Mouse (Mus musculus) yolk sac, embryonic 10.5 days (tissue): Measurements from ENCODE around the gene Mink1.
"Not testable (repeated sequence)": the region's sequence is repeated elsewhere in the genome, so short reads cannot be mapped to it uniquely, and the experiment has no call there.

ENCODE experiments used
- DNase-seq: peaks from one replicate; pipeline ENCODE4 v3.0.0-alpha.2; 2017; ENCODE audit warnings: low spot score

The Mink1 gene

DNA sequence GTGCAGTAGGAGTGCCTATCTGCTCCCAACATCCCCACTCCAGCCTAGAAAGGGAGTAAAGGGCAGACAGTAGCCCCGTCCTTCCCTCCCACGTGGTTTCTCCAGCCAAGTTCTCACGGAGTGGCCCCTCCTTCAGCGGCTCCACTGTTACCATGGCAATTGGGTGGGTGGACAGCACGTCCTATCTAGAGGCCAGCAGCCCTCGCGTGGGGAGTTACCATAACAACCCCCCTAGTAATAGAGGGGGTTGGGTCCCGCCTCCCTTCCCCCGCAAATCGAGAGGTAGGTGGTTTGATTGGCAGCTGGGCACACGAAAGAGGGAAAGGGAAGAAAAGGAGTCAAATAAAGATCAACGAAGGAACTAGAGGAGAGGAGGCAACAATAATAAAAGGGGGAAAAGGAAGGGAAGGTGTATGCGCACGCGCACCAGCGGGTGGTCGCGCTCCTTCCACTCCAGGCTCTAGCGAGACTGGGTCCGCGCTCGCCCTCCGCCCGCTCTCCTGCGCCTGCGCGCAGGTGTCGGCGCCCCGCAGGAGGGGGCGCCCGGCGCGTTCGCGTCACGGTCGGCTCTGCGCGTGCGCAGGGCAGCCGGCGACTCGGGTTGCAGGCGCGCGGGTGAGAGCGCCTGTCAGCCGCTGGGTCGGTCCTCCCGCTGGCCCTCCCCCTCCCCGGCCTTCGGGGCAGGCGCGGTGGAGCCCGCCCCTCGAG is at the start of gene Mink1:
Mink1 (plus strand) TSS at position 595 of the 708 bp plus-strand sequence.
- peak; percentile 89 for DNase-seq

DNA sequence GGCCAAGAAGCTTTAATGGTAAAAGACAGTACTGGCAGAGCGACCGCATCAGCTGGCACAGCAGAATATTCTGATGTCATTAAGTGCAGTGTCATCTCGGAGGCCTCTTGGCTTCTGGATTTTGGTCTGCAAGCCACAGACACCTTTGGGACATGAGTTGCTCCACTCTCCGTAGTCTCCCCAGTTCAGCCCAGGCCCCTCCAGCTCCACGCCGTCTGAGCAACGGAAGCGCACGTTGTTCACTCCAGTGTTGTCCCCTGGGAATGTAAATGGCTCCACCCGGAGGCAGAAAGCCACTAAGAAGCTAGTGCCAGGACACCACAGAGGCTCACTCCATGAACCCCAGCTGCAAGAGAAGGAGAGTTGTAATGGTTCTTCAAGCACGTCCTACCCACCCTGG is 49.2 kb upstream of the Mink1 start:
- DNase-seq, result no peak

DNA sequence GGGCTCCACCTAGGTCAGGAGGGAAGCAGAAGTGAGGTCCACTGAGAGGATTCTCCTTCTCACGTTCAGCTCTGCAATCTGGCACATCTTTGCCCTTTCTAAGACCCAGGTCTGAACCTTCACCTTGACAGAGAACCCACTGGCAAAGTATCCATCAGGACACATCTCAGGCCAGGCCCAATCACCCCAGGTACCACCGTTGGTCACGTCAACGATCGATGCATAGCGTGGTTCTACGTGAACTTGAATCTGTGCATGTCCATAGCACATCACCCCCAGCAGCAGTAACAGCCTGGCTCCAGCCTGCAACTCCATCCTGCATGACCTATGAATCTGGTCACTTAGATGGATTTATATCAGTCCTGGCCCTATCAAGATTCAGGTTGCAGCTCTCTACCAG is 48.4 kb upstream of the Mink1 start, which contains the start of gene Vmo1:
Vmo1 (minus strand) TSS at position 329 of the 400 bp plus-strand sequence.
- DNase-seq, result no peak

DNA sequence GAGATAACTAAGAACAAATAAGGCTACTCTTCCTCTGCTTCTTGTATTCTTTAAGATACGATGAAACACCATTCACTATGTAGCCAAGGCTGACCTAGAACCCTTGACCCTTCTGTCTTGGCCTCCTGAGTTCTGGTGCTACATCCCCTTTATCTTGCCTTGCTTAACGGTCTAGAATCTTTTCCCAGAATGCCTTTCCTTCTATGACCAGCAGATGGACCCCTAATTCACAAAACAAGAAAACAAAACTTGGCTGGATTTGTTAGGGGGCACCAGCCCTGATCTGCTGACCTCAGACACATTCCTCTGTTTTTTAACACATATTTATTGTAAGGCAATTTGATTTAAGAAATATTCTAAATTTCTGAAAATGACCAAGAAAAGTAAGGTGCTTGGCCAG is 46.3 kb upstream of the Mink1 start:
- peak; percentile 63 for DNase-seq

DNA sequence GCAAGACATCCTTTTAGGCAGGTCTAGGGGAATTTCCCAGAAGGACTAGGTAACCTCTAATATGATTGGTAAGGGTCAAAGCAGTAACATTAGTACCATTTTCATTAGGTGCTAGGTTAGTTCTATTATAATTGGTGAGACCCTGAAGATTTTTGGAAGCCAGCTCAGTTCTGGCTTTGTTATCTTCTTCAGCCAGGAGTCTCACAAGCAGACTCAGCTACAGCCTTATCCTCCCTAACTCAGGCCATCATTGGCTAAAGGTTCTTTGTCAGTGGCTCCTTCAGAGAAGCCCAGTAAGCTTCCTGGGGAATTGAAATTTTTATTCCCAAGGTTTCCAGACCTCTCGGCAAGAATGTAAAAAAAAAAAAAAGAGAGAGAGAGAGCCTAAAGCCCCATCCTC is 44.2 kb upstream of the Mink1 start:
- no peak for DNase-seq

DNA sequence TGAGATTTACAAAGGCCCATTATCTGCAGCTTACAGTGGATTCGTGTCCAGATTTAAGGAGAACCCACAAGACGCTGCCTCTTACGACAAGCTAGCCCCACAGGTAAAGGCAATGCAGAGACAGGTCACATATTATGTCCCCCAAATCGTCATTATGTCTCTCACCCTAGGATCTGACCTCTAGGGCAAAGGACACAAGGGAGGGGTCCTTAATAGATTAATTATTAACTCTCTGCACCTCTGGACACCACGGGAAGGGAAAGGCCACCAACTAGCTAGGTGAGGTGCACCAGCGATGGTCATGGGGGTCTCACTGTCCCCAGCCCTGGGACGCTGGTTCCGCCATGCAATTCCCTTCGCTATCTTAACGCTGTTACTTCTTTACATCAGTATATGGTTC is 43.8 kb upstream of the Mink1 start, which contains the start of gene Gltpd2:
Gltpd2 (plus strand) TSS at position 274 of the 400 bp plus-strand sequence.
- DNase-seq, result peak; percentile 81

DNA sequence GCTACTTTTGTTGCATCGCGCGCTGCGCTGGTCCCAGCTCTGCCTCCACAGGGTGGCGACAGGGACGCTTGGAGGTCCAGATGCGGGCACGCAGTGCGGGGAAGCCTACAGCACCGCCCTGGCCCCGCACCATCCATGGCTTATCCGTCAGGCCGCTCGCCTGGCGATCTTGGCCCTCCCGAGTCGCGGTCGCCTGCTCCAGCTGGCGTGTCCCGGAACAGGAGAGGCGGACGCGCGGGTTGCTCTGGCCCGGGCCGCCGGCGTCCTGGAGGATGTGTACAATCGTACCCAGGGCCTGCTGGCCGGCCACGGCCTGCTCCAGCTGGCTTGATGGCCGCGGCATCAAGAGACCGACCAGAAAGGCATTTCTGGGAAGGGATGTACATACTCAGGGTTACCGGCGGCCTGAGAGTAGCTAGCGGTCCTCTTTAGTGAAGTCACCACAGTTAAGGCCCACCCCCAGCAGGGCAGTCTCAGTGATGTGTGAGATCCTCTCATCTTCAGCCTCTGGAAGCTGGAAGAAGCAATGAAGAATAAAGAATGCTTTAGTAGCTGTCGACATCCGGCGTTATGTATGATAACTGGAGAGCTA is 42.4 kb upstream of the Mink1 start:
- peak; percentile 64 for DNase-seq

DNA sequence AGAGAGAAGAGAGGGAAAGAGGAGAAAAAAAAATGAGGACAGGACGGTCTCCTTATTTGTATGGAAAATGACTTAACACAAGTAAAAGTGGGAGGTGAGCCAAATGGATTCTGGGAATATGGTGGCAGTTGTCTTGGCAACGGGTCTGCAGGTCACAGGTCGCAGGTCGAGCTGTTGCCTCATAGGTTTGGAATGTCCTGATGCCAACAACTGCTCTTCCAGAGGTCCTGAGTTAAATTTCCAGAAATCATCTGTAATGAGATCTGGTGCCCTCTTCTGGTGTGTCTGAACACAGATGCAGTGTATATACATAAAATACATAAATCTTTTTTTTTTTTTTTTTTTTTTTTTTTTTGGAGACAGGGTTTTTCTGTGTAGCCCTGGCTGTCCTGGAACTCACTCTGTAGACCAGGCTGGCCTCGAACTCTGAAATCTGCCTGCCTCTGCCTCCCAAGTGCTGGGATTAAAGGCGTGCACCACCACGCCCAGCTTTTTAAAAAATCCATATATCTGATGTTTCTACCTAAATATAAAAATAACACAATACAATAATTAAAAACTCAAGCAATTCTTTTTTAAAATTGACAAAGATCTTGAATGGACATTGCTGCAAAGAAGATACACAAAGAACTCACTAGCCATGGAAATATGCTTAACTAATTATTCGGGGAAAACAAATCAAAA is 39.2 kb upstream of the Mink1 start:
- DNase-seq, result peak; percentile 76

DNA sequence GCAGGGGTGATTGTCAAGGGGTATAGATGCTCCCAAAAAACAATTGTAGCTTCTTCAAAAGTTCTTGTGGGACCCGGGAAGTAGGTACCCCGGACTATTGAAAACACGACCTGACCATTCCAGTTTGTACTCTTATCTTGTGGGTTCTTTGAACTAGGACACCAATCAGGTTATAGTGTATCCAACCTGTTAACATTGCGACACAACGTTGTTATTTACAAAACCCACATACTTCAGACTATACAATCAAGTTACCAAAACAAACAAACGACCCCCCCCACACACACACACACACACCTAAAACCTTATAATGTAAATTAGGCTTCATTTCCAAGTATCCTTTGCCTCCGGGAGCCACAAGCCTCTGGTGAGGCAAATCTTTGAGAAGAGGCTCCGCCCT is 37.9 kb upstream of the Mink1 start:
- DNase-seq, result no peak

DNA sequence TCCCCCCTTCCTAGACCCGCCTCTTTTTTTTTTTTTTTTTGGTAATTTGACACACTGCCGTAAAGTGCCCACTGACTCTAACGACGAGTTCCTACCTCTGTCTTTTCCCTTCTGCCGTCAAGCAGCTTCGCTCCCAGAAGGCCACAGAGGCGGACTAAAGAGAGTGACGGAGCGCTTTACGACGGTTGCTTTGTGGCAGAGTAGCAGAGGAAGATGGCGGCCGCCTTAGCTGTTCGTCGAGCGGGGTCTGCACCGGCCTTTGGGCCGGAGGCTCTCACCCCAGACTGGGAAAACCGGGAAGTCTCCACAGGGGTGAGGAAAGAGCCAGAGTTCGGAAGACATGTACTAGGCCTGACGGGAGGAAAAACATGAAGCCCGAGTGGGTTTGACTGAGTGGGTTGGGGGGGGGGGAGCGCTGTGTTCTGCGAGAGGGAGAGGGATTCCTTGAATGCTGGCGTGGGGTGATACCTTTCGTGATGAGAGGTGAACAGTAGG is 37.5 kb upstream of the Mink1 start, which contains the start of gene Psmb6:
Psmb6 (plus strand) TSS at position 184 of the 495 bp plus-strand sequence.
- DNase-seq, result peak; percentile 95

DNA sequence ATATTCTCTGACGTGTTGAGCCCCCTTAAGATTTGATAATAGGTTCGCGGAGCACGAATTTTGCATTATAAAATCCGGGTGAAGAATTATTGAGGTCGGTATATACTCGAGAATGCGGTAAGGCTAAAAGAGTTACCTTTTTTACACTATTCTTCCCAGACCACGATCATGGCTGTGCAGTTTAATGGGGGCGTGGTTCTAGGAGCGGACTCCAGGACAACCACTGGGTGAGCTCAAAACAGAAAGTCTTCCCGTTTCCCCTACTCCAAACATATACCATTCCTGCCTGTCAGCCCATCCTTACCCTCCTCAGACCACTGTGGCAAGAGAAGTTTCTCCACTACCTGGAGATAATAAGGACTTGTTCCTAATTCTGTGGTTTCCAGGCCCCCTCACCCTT is 37.0 kb upstream of the Mink1 start:
- DNase-seq, result no peak

DNA sequence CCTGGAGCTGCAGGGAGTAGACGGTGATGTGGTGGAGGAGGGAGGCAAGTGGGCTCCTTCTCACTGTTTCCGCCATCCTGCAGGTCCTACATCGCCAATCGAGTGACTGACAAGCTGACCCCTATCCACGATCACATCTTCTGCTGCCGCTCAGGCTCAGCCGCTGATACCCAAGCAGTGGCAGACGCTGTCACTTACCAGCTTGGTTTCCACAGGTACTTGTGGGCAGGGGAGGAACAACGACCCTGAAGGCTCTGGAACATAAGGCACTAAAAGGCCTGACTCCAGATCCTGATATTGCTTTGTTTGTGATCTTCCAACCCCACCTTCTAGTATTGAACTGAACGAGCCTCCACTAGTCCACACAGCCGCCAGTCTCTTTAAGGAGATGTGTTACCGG is 36.5 kb upstream of the Mink1 start:
- DNase-seq, result no peak

DNA sequence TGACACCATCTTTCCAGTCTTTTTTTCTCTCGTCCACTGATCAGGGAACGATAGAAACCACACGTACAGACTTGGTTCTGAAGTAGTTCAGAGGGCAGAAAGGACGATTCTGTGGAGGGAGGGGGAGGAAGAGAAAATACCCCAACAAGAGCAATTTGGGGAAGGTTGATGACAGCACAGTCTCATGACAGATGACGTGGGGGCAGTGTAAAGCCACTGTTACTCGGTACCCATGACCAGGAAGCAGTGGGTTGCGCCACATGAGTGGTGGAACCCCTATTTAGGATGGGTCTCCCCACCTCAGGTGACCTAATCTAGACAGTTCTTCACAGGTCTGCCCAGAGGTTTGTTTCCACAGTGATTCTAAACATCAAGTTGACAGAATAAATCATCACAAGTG is 34.1 kb upstream of the Mink1 start:
- DNase-seq, result no peak

DNA sequence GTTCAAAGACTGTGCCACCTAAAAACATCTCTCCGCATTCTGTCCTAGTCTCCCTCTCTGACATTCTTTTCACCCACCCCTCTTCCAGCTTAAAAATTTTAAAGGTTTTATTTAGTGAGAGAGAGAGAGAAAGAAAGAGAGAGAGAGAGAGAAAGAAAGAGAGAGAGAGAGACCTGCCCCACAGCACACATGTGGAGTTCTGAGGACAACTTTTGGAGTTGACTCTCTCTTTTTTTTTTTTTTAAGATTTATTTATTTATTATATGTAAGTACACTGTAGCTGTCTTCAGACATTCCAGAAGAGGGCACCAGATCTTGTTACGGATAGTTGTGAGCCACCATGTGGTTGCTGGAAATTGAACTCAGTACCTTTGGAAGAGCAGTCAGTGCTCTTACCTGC is 31.6 kb upstream of the Mink1 start:
- not testable (repeated sequence) for DNase-seq

DNA sequence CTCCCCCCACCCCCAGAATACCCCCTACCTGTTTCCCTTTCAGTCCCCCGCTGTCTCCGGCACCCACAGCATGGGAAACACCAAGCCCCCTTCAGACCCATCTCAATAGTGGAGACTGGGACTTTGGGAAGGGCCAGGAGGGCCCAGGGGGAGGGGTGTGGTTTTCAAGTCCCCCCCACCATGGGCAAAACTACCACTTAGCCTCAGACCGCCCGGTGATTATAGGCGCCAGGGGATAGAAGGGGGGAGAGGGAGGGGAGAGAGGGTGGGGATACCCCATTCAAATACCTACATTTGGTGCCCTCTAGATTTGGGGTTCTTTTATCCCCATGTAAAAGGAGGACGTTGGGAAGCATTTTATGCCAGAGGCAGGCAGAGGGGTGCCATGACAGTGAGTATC is 29.8 kb upstream of the Mink1 start, which contains the start of gene Gm40193:
Gm40193 (minus strand) TSS at position 101 of the 400 bp plus-strand sequence.
- DNase-seq, result no peak

DNA sequence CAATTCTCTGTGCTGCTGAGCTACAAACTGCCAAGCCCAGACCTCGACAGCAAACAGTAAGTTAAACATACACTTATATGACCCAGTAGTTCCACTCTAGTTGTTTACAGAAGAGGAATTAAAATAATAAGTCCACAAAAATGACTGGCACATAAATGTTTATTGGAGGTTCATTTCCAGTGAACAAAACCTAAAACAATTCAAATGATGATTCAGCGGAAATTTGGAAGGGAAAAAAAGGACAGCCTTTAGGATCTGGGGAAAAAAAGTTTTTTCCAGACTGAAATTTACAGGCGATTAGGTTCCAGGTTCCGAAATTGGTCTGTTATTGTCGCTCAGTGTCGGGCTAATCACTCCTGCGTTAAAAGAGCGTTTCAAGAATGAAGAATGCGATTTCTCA is 23.3 kb upstream of the Mink1 start:
- DNase-seq, result no peak

DNA sequence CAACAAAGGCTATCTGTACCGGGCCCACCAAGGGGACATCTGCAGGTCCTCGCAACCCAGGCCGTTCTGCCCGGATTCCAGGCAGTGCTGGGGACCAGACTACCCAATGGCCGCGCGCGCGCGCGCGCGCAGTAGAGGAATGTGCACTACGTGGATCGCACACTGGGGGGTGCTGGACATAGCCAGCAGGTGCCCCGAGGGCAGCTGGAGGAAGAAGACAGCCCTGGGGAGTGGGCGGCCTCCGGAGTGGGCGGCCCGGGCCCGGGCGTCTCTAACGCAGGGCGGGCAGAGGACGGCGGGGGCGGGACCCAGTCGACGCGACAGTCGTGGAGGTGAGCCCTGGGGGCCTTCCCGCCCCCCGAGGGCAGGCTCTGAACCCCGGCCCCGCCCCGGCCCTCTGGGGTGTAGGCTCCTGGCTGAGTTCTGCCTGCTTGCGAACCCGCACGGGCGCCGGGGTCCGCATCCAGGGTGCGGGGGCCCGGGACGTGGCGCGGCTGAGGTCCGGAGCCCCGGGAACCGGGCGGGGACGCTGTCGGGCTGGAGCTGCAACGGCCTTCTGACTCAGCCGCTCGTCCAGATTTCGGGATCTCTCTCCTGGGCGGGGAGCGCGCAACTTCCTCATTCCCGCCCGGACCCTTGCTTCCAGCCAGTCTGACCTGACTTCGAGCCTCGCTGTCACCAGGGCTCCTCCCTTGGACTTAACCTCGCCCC is 22.6 kb upstream of the Mink1 start, which contains the start of gene Pld2:
Pld2 (plus strand) TSS at position 188 of the 711 bp plus-strand sequence.
- peak; percentile 93 for DNase-seq

DNA sequence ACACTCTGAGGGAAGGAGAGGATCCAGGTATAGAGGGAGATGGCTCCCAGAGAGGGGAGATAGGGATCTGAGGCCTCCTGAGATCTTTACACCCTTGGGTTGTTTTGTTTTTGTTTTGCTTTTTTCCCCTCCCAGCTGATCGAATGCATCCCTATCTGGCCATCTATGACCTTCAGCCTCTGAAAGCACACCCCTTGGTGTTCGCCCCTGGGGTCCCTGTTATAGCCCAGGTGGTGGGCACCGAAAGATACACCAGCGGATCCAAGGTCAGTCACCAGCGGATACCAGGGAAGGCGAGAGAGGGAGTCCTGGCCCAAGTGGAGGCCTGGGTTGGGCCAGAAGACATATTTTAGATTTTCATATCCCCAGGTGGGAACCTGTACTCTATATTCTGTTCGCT is 21.8 kb upstream of the Mink1 start:
- DNase-seq, result no peak

DNA sequence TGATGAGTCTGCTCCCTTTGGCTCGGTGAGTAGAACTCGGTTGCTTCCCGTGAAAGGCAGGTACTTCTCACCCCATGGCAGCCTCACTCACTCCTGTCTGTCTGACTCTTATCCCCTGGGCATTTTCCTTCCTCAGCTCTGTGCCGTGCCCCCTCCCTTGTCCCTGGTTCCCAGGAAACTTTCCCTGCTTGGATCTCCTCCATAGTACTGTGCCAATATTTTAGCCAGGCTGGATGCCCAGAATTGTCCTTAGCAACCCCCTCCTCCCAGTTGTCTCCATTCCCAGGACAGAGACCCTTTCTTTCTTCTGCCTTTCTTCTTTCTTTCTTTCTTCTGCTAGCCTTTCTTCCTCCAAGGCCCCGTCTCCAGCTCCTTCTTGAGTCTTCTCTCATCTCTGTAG is 21.3 kb upstream of the Mink1 start:
- no peak for DNase-seq

DNA sequence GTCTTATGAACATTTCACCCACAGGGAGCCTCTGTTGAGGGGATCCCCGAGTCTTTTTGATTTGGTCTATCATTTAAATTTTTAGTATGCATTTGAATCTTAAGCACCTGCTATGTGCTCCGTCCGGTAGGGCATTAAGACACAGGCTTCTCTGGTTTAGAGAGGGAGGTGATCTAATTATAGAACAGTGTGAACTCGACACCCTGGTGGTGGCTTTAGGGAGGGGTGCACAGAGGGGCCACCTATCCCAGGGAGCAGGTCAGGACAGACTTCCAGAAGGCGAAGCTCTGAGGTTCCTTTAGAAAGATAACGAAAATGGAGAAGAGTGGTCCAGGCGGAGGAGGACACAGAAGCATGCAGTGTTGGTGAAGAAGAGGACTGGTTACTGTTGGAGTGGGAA is 18.2 kb upstream of the Mink1 start:
- no peak for DNase-seq

DNA sequence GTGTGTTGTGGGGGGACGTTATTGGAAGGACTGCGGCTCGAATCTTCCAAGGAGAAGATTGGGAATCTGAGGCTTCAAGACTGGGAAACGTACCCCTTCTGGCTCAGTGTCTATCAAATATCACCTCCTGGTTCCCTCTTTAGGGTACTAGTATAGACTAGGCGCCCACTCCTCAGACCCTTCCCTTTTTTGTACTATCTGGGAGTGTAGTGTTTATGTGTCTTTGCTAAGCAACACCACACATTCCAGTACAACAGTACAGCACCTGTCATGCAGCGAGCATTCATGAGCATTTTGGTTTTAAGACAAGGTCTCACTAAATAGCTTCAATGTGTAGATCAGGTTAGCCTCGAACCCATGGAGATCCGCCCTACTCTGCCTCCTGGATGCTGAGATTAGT is 11.2 kb upstream of the Mink1 start:
- no peak for DNase-seq

DNA sequence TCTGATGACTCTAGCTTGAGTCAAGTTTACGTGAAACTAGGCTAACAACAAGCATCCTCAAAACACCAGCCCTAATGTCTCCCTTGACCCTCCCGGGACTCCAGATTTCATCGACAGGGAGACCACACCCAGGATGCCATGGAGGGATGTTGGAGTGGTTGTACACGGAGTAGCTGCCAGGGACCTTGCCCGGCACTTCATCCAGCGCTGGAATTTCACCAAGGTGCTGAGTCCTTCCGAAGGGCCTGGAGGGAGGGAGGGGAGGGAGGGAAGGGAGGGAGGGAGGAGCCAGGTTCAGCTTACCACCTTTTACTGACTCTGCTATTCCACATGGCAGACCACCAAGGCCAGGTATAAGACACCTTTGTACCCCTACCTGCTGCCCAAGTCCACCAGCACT is 8.7 kb upstream of the Mink1 start:
- DNase-seq, result no peak
